Mouse (Mus musculus) natural killer cell, adult 2 months (primary cell): ENCODE data around the gene Neurog2.

Source experiments
- DNase-seq, 2 experiments: peaks; one replicate each; pipeline ENCODE4 v3.0.0; 2022; ENCODE audit warnings: low spot score in 2 of 2

The Neurog2 gene

DNA sequence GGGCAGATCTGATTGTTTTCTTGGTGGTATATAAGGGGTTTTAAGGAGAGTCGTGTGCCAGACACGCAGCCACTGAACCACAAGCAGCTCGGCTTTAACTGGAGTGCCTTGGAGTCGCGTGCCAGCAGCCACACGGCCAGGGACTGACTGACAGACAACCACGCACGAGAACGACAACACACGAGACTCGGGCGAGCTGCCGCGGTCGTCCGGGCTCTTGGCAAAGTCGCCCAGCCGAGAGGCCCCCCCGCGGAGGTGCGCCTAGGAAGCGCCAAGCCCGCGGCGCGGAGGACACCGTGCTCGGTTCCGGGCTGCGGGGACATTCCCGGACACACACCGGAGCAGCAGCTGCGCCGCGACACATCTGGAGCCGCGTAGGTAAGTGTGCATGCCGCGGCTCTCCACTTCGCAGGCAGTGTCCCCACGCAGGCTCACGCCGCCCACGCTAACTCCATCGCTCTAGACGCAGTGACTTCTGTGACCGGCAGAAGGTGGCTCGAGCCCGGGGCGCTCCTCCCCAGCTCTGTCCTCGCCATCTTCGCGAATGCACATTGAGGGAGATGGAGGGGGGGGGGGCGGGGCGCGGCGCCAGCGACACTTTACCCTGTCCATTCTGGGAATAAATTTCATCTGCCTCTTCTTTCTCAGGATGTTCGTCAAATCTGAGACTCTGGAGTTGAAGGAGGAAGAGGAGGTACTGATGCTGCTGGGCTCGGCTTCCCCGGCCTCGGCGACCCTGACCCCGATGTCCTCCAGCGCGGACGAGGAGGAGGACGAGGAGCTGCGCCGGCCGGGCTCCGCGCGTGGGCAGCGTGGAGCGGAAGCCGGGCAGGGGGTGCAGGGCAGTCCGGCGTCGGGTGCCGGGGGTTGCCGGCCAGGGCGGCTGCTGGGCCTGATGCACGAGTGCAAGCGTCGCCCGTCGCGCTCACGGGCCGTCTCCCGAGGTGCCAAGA, at the start of gene Neurog2:
Neurog2 (plus strand) TSS at position 56 of the 953 bp plus-strand sequence.
- no peak for DNase-seq

DNA sequence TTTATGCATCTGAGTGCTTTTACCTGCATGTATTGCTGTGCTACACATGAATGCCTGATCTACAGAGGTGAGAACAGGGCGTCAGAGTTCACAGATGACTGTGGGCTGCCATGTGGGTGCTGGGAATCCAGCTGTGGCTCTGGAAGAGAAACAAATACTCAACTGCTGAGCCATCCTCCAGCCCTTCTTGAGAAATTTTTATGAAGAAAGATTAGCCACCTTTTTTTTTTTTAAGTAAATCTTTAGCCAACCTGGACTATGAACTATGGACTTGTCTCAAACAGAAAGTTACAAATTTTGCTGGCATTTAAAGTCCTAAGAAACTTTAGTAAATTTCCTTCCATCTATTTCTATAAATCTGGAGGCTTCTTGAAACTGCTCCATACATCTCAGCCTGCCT, 35.8 kb upstream of the Neurog2 start:
- DNase-seq: no peak

- no peak for DNase-seq
Observed at GRCm38 (mm10) chr3:127608109-127608508, 24.8 kb upstream of the Neurog2 start.

DNA sequence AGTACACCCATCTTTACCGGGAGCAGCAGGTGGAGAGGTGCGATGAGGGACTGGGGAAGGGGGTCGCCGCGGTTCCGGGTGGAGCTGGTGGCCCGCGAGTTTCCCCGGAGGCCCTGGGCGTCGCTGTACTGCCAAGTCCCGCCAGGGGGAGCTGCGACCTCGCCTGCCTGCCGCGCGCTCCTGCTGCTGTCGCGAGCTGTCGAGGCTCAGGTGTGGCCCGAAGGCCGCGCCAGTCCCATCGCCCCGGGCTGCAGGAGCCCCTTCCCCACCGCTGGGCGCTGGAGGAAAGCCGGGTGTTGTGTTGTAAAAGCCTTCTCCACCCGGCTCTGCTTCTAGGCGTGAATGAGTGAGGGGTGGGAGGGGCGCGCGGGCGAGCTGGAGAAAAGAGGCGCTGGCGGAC, 7.6 kb upstream of the Neurog2 start:
- peak; percentile 51 to 75 for DNase-seq

- no peak for DNase-seq
Observed at GRCm38 (mm10) chr3:127625701-127626399, 7.1 kb upstream of the Neurog2 start.

- no peak for DNase-seq
Observed at GRCm38 (mm10) chr3:127626524-127626923, 6.4 kb upstream of the Neurog2 start.

GRCm38 (mm10) chr3:127627151-127627955, 5.6 kb upstream of the Neurog2 start:
- DNase-seq: no peak

- DNase-seq: no peak
Observed at GRCm38 (mm10) chr3:127627956-127628310, 5.0 kb upstream of the Neurog2 start.

DNA sequence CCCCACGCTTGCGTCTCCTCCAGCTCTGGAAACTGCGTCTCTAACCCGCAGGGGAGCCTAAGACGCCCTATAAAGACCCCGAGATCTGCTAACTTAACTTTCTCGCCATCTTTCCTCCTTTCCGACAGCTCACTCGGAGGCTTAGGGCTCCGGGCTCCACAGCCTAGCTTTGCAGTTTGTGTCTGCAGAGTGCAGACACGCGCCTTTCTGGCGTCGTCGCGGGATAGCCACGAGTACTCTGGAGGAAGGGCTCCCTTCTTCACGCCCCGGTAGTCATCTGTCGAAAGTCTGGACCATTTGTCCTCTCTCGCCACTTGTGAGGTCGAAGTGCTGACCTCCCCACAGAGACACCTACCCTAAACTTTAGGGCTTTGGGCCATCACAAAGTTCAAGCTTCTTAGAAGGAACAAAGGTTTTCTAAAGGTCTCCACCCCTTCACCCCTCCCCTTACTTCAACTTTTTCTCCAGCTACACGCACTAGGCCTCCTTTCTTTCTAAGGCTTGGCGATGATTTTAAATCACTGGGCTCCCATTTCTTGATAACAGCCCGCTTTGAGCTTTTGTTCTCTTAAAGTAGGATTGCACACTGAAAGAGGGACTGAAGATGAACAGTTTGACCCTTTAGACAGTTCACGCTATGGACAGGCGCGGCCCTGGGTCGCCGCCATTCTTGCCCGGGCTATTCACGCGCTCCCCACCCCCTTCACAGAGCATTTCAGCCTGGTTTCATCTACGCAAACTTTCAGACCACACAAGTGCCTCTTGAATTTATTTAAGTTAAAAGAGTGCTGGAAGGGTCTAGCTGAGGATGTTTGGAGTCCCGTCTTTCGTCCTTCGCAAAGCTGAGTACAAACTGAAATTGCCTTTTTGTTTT, 4.4 kb upstream of the Neurog2 start:
- no peak for DNase-seq

GRCm38 (mm10) chr3:127630190-127630589, 2.7 kb upstream of the Neurog2 start:
- no peak for DNase-seq

- DNase-seq: no peak
Observed at GRCm38 (mm10) chr3:127630735-127631372, 2.1 kb upstream of the Neurog2 start.

DNA sequence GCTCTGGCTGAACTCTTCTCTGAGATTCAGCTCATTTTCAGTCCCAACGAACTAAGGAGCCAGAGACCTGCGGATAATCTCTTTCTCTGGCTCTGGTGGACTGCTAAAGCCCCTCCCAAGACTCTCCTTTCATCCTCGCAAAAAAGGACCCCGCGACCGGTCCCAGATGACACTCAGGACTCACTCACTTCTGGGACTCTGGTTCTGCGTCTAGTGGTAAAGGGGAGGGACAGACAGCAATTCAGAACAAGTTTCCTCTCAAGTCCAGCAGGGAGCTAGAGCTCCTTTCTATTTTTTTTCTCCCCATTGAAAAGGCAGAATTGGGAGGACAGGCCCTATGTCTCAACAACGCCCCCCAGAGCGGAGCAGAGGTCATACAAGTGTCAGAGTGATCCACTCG, 1.4 kb upstream of the Neurog2 start:
- DNase-seq: no peak

- no peak for DNase-seq
Observed at GRCm38 (mm10) chr3:127632531-127632930, 404 bp upstream of the Neurog2 start.

DNA sequence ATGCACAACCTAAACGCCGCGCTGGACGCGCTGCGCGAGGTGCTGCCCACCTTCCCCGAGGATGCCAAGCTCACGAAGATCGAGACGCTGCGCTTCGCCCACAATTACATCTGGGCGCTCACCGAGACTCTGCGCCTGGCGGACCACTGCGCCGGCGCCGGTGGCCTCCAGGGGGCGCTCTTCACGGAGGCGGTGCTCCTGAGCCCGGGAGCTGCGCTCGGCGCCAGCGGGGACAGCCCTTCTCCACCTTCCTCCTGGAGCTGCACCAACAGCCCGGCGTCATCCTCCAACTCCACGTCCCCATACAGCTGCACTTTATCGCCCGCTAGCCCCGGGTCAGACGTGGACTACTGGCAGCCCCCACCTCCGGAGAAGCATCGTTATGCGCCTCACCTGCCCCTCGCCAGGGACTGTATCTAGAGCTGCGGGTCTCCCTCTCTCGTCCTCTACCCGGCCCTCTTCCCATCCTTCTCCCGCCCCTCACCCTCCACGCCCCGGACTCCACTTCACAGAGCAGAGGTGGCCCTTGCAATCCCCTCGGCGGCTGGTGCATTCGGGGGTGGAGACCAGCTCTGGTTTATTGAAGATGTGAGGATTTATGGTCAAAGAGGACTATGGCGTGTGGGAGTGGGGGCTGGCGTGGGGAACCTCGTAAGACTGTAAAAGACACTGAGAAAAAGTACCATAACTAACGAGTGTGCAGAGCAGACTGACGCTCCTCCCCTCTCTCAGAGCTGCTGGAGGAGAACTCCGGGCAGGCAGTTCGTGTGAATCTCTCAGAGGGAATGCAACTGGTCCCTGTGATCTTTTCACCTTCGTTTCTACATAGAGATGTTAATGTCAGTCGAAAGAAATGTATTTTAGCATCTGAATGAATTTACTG, 1.4 kb downstream of the Neurog2 start:
- DNase-seq: peak; percentile 27 to 68

- no peak for DNase-seq
Observed at GRCm38 (mm10) chr3:127634984-127635349, 2.0 kb downstream of the Neurog2 start.

GRCm38 (mm10) chr3:127639875-127640761, 7.2 kb downstream of the Neurog2 start:
- DNase-seq: peak in 1 of 2 experiments; percentile 40

GRCm38 (mm10) chr3:127640762-127641700, 8.1 kb downstream of the Neurog2 start:
- DNase-seq: no peak
